Comparison of ENCODE assay signal across 21 mouse cellular contexts in genomic region chr10:99078621-99079020, GRCm38 (mm10). TPM values are rescaled to one million over a fixed set of nuclear protein-coding genes. Genes with fewer than 3 reads are reported as not detected.
"Had no signal": no experiment of that assay in that cellular context is flagged by ENCODE, and none has a peak within 500 bp of the region (broad histone marks: within the 10 kb centered on the region; RNA-seq: fewer than 3 reads in every experiment).

No protein-coding gene starts in this region.

- H3K9ac ChIP-seq: lung, embryonic 14.5 days; midbrain, embryonic 12.5 days; neural tube, embryonic 13.5 days; neural tube, embryonic 15.5 days had no signal

- H3K4me2 ChIP-seq: lung, embryonic 14.5 days; midbrain, embryonic 12.5 days; neural tube, embryonic 13.5 days; neural tube, embryonic 15.5 days had no signal

- H3K27me3 ChIP-seq: midbrain, embryonic 12.5 days; neural tube, embryonic 13.5 days; neural tube, embryonic 15.5 days had no signal

- DNase-seq: lung, adult 18-20 months; lung, embryonic 14.5 days; lung, postnatal 10 days; lung, postnatal 4 days; midbrain, embryonic 14.5 days; right cerebral cortex, postnatal 14 days; thymus, adult 18-20 months; thymus, postnatal 14 days; thymus, postnatal 36 days had no signal

- H3K9me3 ChIP-seq: midbrain, embryonic 10.5 days; midbrain, embryonic 12.5 days; neural tube, embryonic 13.5 days; neural tube, embryonic 15.5 days had no signal

- H3K27ac ChIP-seq: midbrain, embryonic 10.5 days; midbrain, embryonic 12.5 days; neural tube, embryonic 13.5 days; neural tube, embryonic 15.5 days had no signal

- H3K4me3 ChIP-seq: midbrain, embryonic 10.5 days; midbrain, embryonic 12.5 days; myocyte; neural tube, embryonic 13.5 days; neural tube, embryonic 15.5 days had no signal

- H3K4me1 ChIP-seq: midbrain, embryonic 10.5 days; midbrain, embryonic 12.5 days; neural tube, embryonic 13.5 days; neural tube, embryonic 15.5 days had no signal

- H3K36me3 ChIP-seq: midbrain, embryonic 10.5 days; midbrain, embryonic 12.5 days; neural tube, embryonic 13.5 days; neural tube, embryonic 15.5 days had no signal

RNA-seq across cellular contexts. Expression of gene Phxr2, which starts 47.5 kb away (rescaled TPM):
- total RNA-seq: megakaryocyte, adult 5-6 weeks had no signal
- polyA plus RNA-seq: lung, embryonic 14.5 days; lung, embryonic 16.5 days; midbrain, embryonic 12.5 days; midbrain, embryonic 16.5 days; myocyte; neural tube, embryonic 11.5 days; neural tube, embryonic 13.5 days; neural tube, embryonic 15.5 days; spleen, adult 2 months; stomach, embryonic 14.5 days; stomach, embryonic 16.5 days had no signal
